Mouse (Mus musculus): Measurements from ENCODE around the gene Reps2. TPM values are rescaled to one million over a fixed set of nuclear protein-coding genes. Genes with fewer than 3 reads are reported as not detected.

Reps2 gene
- total and polyA plus RNA-seq, 3 experiments: 0.39 to 1.1 (median 0.75) TPM

DNA sequence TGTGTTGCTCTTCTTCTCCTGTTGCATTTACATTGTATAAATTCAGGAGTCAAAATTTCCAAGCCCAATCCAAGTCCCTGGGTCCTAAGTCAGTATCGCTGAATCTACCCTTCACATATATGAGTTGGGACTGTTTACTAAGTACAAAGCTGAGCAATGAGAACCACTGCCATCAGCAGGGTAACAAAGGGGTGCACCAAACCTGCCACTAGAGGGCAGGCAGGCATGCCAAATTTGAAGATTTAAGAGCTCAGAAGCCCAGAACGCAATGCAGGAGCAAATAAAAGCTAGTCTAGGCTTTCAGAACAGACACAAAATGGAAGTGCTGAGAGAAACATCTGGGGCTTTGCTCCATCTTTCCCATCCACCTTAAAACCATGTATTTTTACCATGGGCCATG is 116.2 kb downstream of the Reps2 start:
- intact Hi-C loops (cut with DNase I): no loop called here
- H3K36me3 ChIP-seq (ENCODE audit: control insufficient read depth, insufficient read depth, low read length): no peaks in the 10 kb centered on the region
- TF ChIP-seq POLR2A (IDR thresholded peaks at IDR 0.05; ENCODE audit: insufficient read depth, low read depth, low read length): no peak
- TF ChIP-seq CTCF (IDR thresholded peaks at IDR 0.05): peak; percentile 74
- H3K4me1 ChIP-seq (ENCODE audit: control insufficient read depth, insufficient read depth, low read length): no peaks in the 10 kb centered on the region
- H3K27ac ChIP-seq: no peak overlapping the region
- H3K4me3 ChIP-seq: no peak overlapping the region
- no peaks in the 10 kb centered on the region for H3K27me3 ChIP-seq (ENCODE audit: control insufficient read depth, insufficient read depth, low read length)
- 40% methylated on average over 2 of the region's 2 CpGs for WGBS
- no peak overlapping the region for H3K9ac ChIP-seq (ENCODE audit: low read depth, low read length)
- DNase-seq: peak; percentile 10 to 31
- no peaks in the 10 kb centered on the region for H3K79me2 ChIP-seq (replicated peaks; ENCODE audit: control insufficient read depth, insufficient read depth, low read length)

GRCm38 (mm10) chrX:162521831-162522514 is 121.5 kb downstream of the Reps2 start:
- no peak for TF ChIP-seq EP300 (IDR thresholded peaks at IDR 0.05; ENCODE audit: insufficient read depth, low read depth, low read length)
- TF ChIP-seq CTCF (IDR thresholded peaks at IDR 0.05): no peak
- no peak for TF ChIP-seq POLR2A (IDR thresholded peaks at IDR 0.05; ENCODE audit: insufficient read depth, low read depth, low read length)
- no peaks in the 10 kb centered on the region; the same call in 1 of the 2 replicates for H3K4me1 ChIP-seq (ENCODE audit: control insufficient read depth, insufficient read depth, low read length)

DNA sequence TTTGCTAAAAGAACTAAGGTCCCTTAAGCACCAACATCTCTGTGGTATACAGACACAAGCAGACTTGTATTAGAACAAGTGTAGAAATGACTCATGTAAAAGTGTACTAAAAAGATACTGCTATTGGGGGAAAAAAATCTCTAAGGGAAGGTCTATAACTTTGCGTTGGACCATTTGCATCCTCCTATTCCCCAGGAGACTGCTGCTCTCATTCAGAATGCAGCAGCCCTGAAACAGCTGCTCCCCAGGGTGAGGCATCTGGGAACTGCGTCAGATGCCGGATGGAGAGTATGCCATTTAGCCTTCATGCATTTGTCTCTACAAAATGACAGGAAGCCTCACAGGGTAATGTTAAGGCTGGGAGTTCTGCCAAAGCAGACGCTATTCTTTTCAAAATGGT is 122.3 kb downstream of the Reps2 start:
- 48% methylated on average over 4 of the region's 4 CpGs for WGBS
- DNase-seq: peak in 1 of 2 experiments; percentile 15
- H3K4me3 ChIP-seq: no peak overlapping the region
- H3K4me1 ChIP-seq (ENCODE audit: control insufficient read depth, insufficient read depth, low read length): no peaks in the 10 kb centered on the region; the same call in 1 of the 2 replicates
- no peaks in the 10 kb centered on the region for H3K27me3 ChIP-seq (ENCODE audit: control insufficient read depth, insufficient read depth, low read length)
- intact Hi-C loops (cut with DNase I): no loop called here
- H3K36me3 ChIP-seq (ENCODE audit: control insufficient read depth, insufficient read depth, low read length): no peaks in the 10 kb centered on the region
- no peak overlapping the region for H3K27ac ChIP-seq
- no peaks in the 10 kb centered on the region for H3K79me2 ChIP-seq (replicated peaks; ENCODE audit: control insufficient read depth, insufficient read depth, low read length)
- no peak overlapping the region for H3K9ac ChIP-seq (ENCODE audit: low read depth, low read length)
- TF ChIP-seq POLR2A (IDR thresholded peaks at IDR 0.05; ENCODE audit: insufficient read depth, low read depth, low read length): no peak
- TF ChIP-seq EP300 (IDR thresholded peaks at IDR 0.05; ENCODE audit: insufficient read depth, low read depth, low read length): no peak
- no peak for TF ChIP-seq CTCF (IDR thresholded peaks at IDR 0.05)

More at GRCm38 (mm10) chrX:162521831-162522514, 121.5 kb downstream of the Reps2 start:
- no peak overlapping the region for H3K27ac ChIP-seq
- DNase-seq: peak; percentile 14 to 26
- H3K36me3 ChIP-seq (ENCODE audit: control insufficient read depth, insufficient read depth, low read length): no peaks in the 10 kb centered on the region
- H3K4me3 ChIP-seq: no peak overlapping the region
- H3K79me2 ChIP-seq (replicated peaks; ENCODE audit: control insufficient read depth, insufficient read depth, low read length): no peaks in the 10 kb centered on the region
- H3K27me3 ChIP-seq (ENCODE audit: control insufficient read depth, insufficient read depth, low read length): no peaks in the 10 kb centered on the region
- intact Hi-C loops (cut with DNase I): no loop called here
- WGBS: 50% methylated on average over 9 of the region's 9 CpGs
- no peak overlapping the region for H3K9ac ChIP-seq (ENCODE audit: low read depth, low read length)

GRCm38 (mm10) chrX:162520374-162520773 is 123.1 kb downstream of the Reps2 start:
- Histone ChIP-seq H3K27ac (no peak overlapping the region), H3K4me3 (no peak overlapping the region), H3K9ac (ENCODE audit: low read depth, low read length) (no peak overlapping the region), H3K27me3 (ENCODE audit: control insufficient read depth, insufficient read depth, low read length) (no peaks in the 10 kb centered on the region), H3K4me1 (ENCODE audit: control insufficient read depth, insufficient read depth, low read length) (no peaks in the 10 kb centered on the region; the same call in 1 of the 2 replicates), H3K36me3 (ENCODE audit: control insufficient read depth, insufficient read depth, low read length) (no peaks in the 10 kb centered on the region), H3K79me2 (replicated peaks; ENCODE audit: control insufficient read depth, insufficient read depth, low read length) (no peaks in the 10 kb centered on the region)
- WGBS: 48% methylated on average over 2 of the region's 2 CpGs
- DNase-seq: no peak
- TF ChIP-seq POLR2A (IDR thresholded peaks at IDR 0.05; ENCODE audit: insufficient read depth, low read depth, low read length): no peak
- no peak for TF ChIP-seq EP300 (IDR thresholded peaks at IDR 0.05; ENCODE audit: insufficient read depth, low read depth, low read length)
- no peak for TF ChIP-seq CTCF (IDR thresholded peaks at IDR 0.05)
- intact Hi-C loops (cut with DNase I): no loop called here

DNA sequence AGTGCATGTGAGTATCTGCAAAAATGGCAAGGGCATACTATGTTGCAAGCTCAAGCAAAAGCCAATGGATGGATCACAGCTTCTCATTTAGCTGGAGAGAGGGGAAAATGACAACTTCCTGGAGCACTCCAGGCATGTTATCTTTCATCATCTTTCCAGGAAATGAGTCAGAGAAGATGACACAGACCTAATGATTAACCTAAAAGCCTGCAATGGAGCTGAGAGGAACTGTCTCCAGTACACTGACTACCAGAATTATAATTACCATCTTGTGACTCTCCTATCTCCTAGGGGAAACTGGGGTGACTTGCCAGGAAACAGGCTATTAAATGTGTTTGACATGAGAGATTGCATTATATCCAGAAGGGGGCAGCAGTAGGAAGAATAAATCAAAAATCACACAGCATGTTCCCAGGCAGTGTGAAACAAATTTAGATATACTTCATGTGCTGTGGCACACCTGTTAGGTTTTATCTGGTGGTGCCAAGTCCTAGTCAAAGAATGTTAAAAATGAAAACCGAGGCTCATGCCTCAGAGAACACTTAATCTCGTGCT is 132.9 kb downstream of the Reps2 start:
- DNase-seq: no peak
- no peaks in the 10 kb centered on the region for H3K27me3 ChIP-seq (ENCODE audit: control insufficient read depth, insufficient read depth, low read length)
- WGBS: 55% methylated on average over 2 of the region's 2 CpGs
- H3K79me2 ChIP-seq (replicated peaks; ENCODE audit: control insufficient read depth, insufficient read depth, low read length): no peaks in the 10 kb centered on the region
- H3K4me3 ChIP-seq: no peak overlapping the region
- no peaks in the 10 kb centered on the region for H3K36me3 ChIP-seq (ENCODE audit: control insufficient read depth, insufficient read depth, low read length)
- intact Hi-C loops (cut with DNase I): no loop called here
- no peak overlapping the region for H3K27ac ChIP-seq
- H3K4me1 ChIP-seq (ENCODE audit: control insufficient read depth, insufficient read depth, low read length): no peaks in the 10 kb centered on the region; the same call in none of the 2 replicates
- no peak overlapping the region for H3K9ac ChIP-seq (ENCODE audit: low read depth, low read length)
- TF ChIP-seq CTCF (IDR thresholded peaks at IDR 0.05) (peak; percentile 33), EP300 (IDR thresholded peaks at IDR 0.05; ENCODE audit: insufficient read depth, low read depth, low read length) (no peak), POLR2A (IDR thresholded peaks at IDR 0.05; ENCODE audit: insufficient read depth, low read depth, low read length) (no peak)

DNA sequence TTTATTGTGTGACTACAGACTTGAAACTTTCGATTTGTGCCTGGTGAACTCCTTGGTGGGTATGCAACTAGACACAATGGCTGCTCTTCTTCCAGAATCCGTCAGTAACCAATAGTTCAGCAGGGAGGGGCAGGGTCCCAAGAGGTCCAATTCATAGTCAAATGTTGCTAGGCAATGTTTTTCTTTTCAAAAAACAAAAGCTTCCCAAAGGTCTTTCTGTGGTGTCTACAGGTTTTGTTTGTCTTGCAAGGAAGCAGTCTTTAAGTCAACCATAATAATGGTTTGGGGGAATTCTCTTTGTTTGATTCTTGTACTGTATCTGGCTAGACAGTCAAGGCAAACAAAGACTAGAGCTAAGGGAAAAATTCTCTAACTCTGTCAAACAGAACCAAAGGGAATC is 138.3 kb downstream of the Reps2 start:
- TF ChIP-seq EP300 (IDR thresholded peaks at IDR 0.05; ENCODE audit: insufficient read depth, low read depth, low read length) (no peak), POLR2A (IDR thresholded peaks at IDR 0.05; ENCODE audit: insufficient read depth, low read depth, low read length) (no peak), CTCF (IDR thresholded peaks at IDR 0.05) (no peak)
- DNase-seq: no peak
- H3K27me3 ChIP-seq (ENCODE audit: control insufficient read depth, insufficient read depth, low read length): no peaks in the 10 kb centered on the region
- no peaks in the 10 kb centered on the region for H3K36me3 ChIP-seq (ENCODE audit: control insufficient read depth, insufficient read depth, low read length)
- no peak overlapping the region for H3K4me3 ChIP-seq
- intact Hi-C loops (cut with DNase I): no loop called here
- WGBS: 37% methylated on average over 2 of the region's 2 CpGs
- H3K79me2 ChIP-seq (replicated peaks; ENCODE audit: control insufficient read depth, insufficient read depth, low read length): no peaks in the 10 kb centered on the region
- no peaks in the 10 kb centered on the region; the same call in 1 of the 2 replicates for H3K4me1 ChIP-seq (ENCODE audit: control insufficient read depth, insufficient read depth, low read length)
- no peak overlapping the region for H3K9ac ChIP-seq (ENCODE audit: low read depth, low read length)
- no peak overlapping the region for H3K27ac ChIP-seq

Data from heart, adult 2 months (tissue).